Mouse (Mus musculus): ENCODE results near the gene Ddc. TPM values are rescaled to one million over a fixed set of nuclear protein-coding genes. Genes with fewer than 3 reads are reported as not detected.
A peak's percentile ranks its signal among the peaks of the same experiment; 100 is the strongest.

Gene Ddc
- total and polyA plus RNA-seq, 3 experiments, result 0.17 to 0.33 TPM; not detected in 1

GRCm38 (mm10) chr11:11788521-11788974 lies 109.4 kb downstream of the Ddc start:
- peaks cover 11 to 47% of the 10 kb centered on the region in 2 experiments for H3K4me1 ChIP-seq (ENCODE audit: control insufficient read depth in 1 of 2, insufficient read depth in 2 of 2)
- no peaks in the 10 kb centered on the region for H3K27me3 ChIP-seq (replicated peaks)
- H3K9me3 ChIP-seq (replicated peaks; ENCODE audit: low read length), result no peaks in the 10 kb centered on the region
- peak overlapping the region; percentile 34; the same call in 1 of the 2 replicates for H3K27ac ChIP-seq (ENCODE audit: insufficient read depth, low read depth)
- TF ChIP-seq JUN (IDR thresholded peaks at IDR 0.05; ENCODE audit: insufficient read depth, low read depth, low read length) (no peak; the same call in 1 of the 2 replicates), USF2 (conservative IDR thresholded peaks at IDR 0.05; ENCODE audit: low read depth, low read length) (no peak), RAD21 (IDR thresholded peaks at IDR 0.05; ENCODE audit: low read depth, low read length) (peak; percentile 85), MAZ (IDR thresholded peaks at IDR 0.05; ENCODE audit: low read depth, low read length) (peak; percentile 35; the same call in 1 of the 2 replicates), MEF2A (IDR thresholded peaks at IDR 0.05; ENCODE audit: borderline replicate concordance, low read depth, low read length) (peak; percentile 81), JUND (conservative IDR thresholded peaks at IDR 0.05; ENCODE audit: low read depth, low read length) (peak; percentile 63; the same call in 1 of the 2 replicates), CTCF (conservative IDR thresholded peaks at IDR 0.05 in 1 of 2, IDR thresholded peaks at IDR 0.05 in 1 of 2; ENCODE audit: low read depth in 2 of 2, low read length in 2 of 2) (peak; percentile 63 to 87), ZC3H11A (IDR thresholded peaks at IDR 0.05; ENCODE audit: low read depth, low read length) (peak; percentile 94), KAT2A (IDR thresholded peaks at IDR 0.05; ENCODE audit: insufficient replicate concordance, low read length) (no peak), SMC3 (IDR thresholded peaks at IDR 0.05; ENCODE audit: low read depth, low read length) (peak; percentile 91), POLR2AphosphoS2 (IDR thresholded peaks at IDR 0.05; ENCODE audit: low read depth, low read length) (no peak), MYC (IDR thresholded peaks at IDR 0.05; ENCODE audit: low read depth, low read length) (peak; percentile 63; the same call in 1 of the 2 replicates), RCOR1 (conservative IDR thresholded peaks at IDR 0.05; ENCODE audit: low read depth, low read length) (0 out of 2 replicates have a peak, but pooled peaks have one; percentile 71), ZNF384 (IDR thresholded peaks at IDR 0.05; ENCODE audit: low read depth, low read length) (no peak; the same call in 1 of the 2 replicates), EP300 (IDR thresholded peaks at IDR 0.05; ENCODE audit: low read length) (peak; percentile 45; the same call in 1 of the 2 replicates), ZKSCAN1 (IDR thresholded peaks at IDR 0.05; ENCODE audit: borderline replicate concordance, low read depth, low read length) (no peak), NRF1 (IDR thresholded peaks at IDR 0.05; ENCODE audit: low read depth, low read length) (0 out of 2 replicates have a peak, but pooled peaks have one; percentile 19), HCFC1 (IDR thresholded peaks at IDR 0.05; ENCODE audit: low read depth, low read length) (peak; percentile 59), CHD2 (IDR thresholded peaks at IDR 0.05; ENCODE audit: low read length) (no peak), PAX5 (IDR thresholded peaks at IDR 0.05; ENCODE audit: low read length) (no peak), ZMIZ1 (IDR thresholded peaks at IDR 0.05; ENCODE audit: low read depth, low read length) (no peak), ELF1 (IDR thresholded peaks at IDR 0.05; ENCODE audit: low read depth, low read length) (peak; percentile 69), USF1 (IDR thresholded peaks at IDR 0.05; ENCODE audit: low read depth, low read length) (no peak), POLR2A (IDR thresholded peaks at IDR 0.05; ENCODE audit: low read depth, low read length) (no peak; the same call in 1 of the 2 replicates), NELFE (IDR thresholded peaks at IDR 0.05; ENCODE audit: low read depth, low read length) (peak; percentile 64; the same call in 1 of the 2 replicates), TCF12 (IDR thresholded peaks at IDR 0.05; ENCODE audit: low read depth, low read length) (peak; percentile 56), ETS1 (conservative IDR thresholded peaks at IDR 0.05; ENCODE audit: low read depth, low read length) (peak; percentile 38), SIN3A (IDR thresholded peaks at IDR 0.05; ENCODE audit: low read length) (0 out of 2 replicates have a peak, but pooled peaks have one; percentile 84), MXI1 (IDR thresholded peaks at IDR 0.05; ENCODE audit: low read depth, low read length) (0 out of 2 replicates have a peak, but pooled peaks have one; percentile 57), E2F4 (IDR thresholded peaks at IDR 0.05; ENCODE audit: insufficient replicate concordance, low read depth, low read length) (no peak), TBP (conservative IDR thresholded peaks at IDR 0.05; ENCODE audit: low read depth, low read length) (no peak), BHLHE40 (IDR thresholded peaks at IDR 0.05; ENCODE audit: low read depth, low read length) (peak; percentile 54; the same call in 1 of the 2 replicates), UBTF (IDR thresholded peaks at IDR 0.05; ENCODE audit: low read depth, low read length) (no peak), IRF4 (IDR thresholded peaks at IDR 0.05; ENCODE audit: low read depth, low read length) (peak; percentile 86), MAX (IDR thresholded peaks at IDR 0.05; ENCODE audit: low read length) (peak; percentile 65), GABPA (IDR thresholded peaks at IDR 0.05; ENCODE audit: insufficient replicate concordance, low read depth, low read length) (no peak), CHD1 (IDR thresholded peaks at IDR 0.05; ENCODE audit: low read depth, low read length) (no peak)
- peak overlapping the region; percentile 60 for H3K4me2 ChIP-seq (ENCODE audit: insufficient read depth, low read depth, poor library complexity, severe bottlenecking)
- DNase-seq (ENCODE audit: extremely low read depth), result peak; percentile 94
- peak overlapping the region in 1 of 3 experiments; percentile 14 for H3K4me3 ChIP-seq (replicated peaks in 1 of 3; ENCODE audit: low read depth in 2 of 3, low read length in 2 of 3, poor library complexity in 1 of 3)
- no peaks in the 10 kb centered on the region for H3K79me2 ChIP-seq (replicated peaks; ENCODE audit: control insufficient read depth, extremely low read depth, insufficient read depth, poor library complexity, severe bottlenecking)
- dilution Hi-C loops (cut with MboI; ENCODE audit: extremely low pct_ligation_motif_present, extremely low pct_unique_long_range_greater_than_20kb, low sequenced_read_pairs) (no loop called here), in situ Hi-C loops (cut with MboI; ENCODE audit: low pct_ligation_motif_present, low pct_unique_long_range_greater_than_20kb, low sequenced_read_pairs) (loop anchor here (5.0 to 10.0 kb wide), 3 partner anchors 231 to 394 kb away; no protein-coding TSS in a partner anchor)
- H3K36me3 ChIP-seq (replicated peaks in 1 of 2; ENCODE audit: control insufficient read depth in 1 of 2, insufficient read depth in 1 of 2, low read length in 1 of 2), result peaks cover 0 to 2% of the 10 kb centered on the region in 2 experiments
- peak overlapping the region; percentile 28 for H3K9ac ChIP-seq (ENCODE audit: insufficient read depth, low read depth)

Measured in CH12.LX (cell line).